Mouse (Mus musculus) forebrain, embryonic 10.5 days (tissue): ENCODE measurements around the gene Gm43552. TPM values are rescaled to one million over a fixed set of nuclear protein-coding genes. Genes with fewer than 3 reads are reported as not detected.

Experiments
- DNase-seq: peaks from one replicate; pipeline ENCODE4 v3.0.0-alpha.2; 2017; ENCODE audit warnings: low spot score; ENCODE audit errors: extremely low spot score
- H3K27ac ChIP-seq: fragments of 300-500 bp; sonication (generic); 2 replicates; pipeline ENCODE4 v1.5.1; 2016; ENCODE audit warnings: mild to moderate bottlenecking
- H3K27me3 ChIP-seq: fragments of 300-500 bp; sonication (generic); 2 replicates; pipeline ENCODE4 v1.6.1; 2016; ENCODE audit warnings: mild to moderate bottlenecking; ENCODE audit not compliant: poor library complexity, severe bottlenecking
- H3K36me3 ChIP-seq: fragments of 300-500 bp; sonication (generic); replicated peaks from 2 replicates; pipeline ENCODE4 v1.6.1; 2016; ENCODE audit warnings: mild to moderate bottlenecking, moderate library complexity
- H3K4me1 ChIP-seq: fragments of 300-500 bp; sonication (generic); 2 replicates; pipeline ENCODE4 v1.6.1; 2016
- H3K4me3 ChIP-seq: fragments of 300-500 bp; sonication (generic); 2 replicates; pipeline ENCODE4 v1.5.1; 2016; ENCODE audit warnings: mild to moderate bottlenecking, moderate library complexity
- H3K9me3 ChIP-seq: fragments of 300-500 bp; sonication (generic); 2 replicates; pipeline ENCODE4 v1.6.1; 2016; ENCODE audit warnings: mild to moderate bottlenecking, moderate library complexity
- WGBS: fragments of 180-500 bp; shearing (Covaris S2); methylation state at CpG from one replicate; pipeline ENCODE4 v1.1.7; 2016; 5-methylcytosine and 5-hydroxymethylcytosine counted together
- polyA plus RNA-seq: library from polyadenylated mRNA; unstranded; fragments of >200 nt; fragmentation: Nextera tagmentation; extraction: Ambion mirVana; gene quantifications from 2 replicates; pipeline ENCODE4 v1.2.1, GENCODE M21; 2016

Gene Gm43552
- polyA plus RNA-seq, 1 experiment from 2014 or later: not detected

DNA sequence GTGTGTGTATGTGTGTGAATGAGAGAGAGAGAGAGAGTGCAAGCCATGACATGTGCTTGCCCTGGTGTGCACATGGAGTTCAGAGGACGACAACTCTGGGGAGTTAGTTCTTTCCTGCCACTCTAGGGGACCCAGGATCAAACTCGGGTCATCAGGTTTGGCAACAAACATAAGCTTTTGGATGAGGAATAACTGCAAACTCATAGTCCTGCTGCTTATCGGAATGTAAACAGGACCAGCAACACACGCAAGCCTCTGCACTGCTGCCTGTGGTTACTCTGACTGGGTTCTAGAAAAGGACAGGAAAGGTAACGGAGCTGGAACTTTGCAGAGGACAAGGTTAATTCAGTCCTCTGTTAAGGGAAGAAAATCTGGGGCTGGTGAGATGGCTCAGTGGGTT, 67.4 kb downstream of the Gm43552 start:
- Histone ChIP-seq H3K36me3 (peaks cover 63% of the 10 kb centered on the region), H3K4me1 (peaks cover 6% of the 10 kb centered on the region; the same call in 1 of the 2 replicates), H3K4me3 (no peak overlapping the region), H3K27ac (no peak overlapping the region), H3K9me3 (no peaks in the 10 kb centered on the region), H3K27me3 (no peaks in the 10 kb centered on the region)
- WGBS: 95% methylated on average over 5 of the region's 5 CpGs
- DNase-seq: no peak

- H3K27me3 ChIP-seq: no peaks in the 10 kb centered on the region
- H3K4me3 ChIP-seq: no peak overlapping the region
- WGBS: 90% methylated on average over 6 of the region's 6 CpGs
- no peak for DNase-seq
- peaks cover 64% of the 10 kb centered on the region for H3K36me3 ChIP-seq
- H3K27ac ChIP-seq: no peak overlapping the region
- H3K4me1 ChIP-seq: peaks cover 6% of the 10 kb centered on the region; the same call in 1 of the 2 replicates
- no peaks in the 10 kb centered on the region for H3K9me3 ChIP-seq
Observed at GRCm38 (mm10) chr5:65424215-65424614, 68.4 kb downstream of the Gm43552 start.

DNA sequence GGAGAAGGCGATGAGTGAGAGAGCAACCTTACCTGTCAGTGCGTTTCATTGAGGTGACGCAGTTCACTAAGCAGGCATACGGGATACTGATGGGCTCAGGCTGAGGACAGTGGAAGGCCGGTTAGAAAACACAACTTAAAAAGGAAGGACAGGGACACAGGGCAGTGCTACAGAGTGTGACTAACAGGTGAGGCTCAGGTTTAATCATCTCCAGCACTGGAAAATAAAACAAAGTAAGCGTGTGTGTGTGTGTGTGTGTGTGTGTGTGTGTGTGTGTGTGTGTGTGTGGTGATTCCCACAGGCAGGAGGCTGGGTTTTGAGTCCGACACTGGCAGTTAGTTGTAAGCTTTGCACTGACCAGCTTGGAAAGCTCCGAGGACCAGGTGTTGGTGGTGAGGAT, 69.8 kb downstream of the Gm43552 start:
- DNase-seq: no peak
- 96% methylated on average over 8 of the region's 8 CpGs for WGBS
- H3K9me3 ChIP-seq: no peaks in the 10 kb centered on the region
- H3K36me3 ChIP-seq: peaks cover 73% of the 10 kb centered on the region
- H3K27me3 ChIP-seq: no peaks in the 10 kb centered on the region
- no peak overlapping the region for H3K27ac ChIP-seq
- no peak overlapping the region for H3K4me3 ChIP-seq
- H3K4me1 ChIP-seq: no peaks in the 10 kb centered on the region

DNA sequence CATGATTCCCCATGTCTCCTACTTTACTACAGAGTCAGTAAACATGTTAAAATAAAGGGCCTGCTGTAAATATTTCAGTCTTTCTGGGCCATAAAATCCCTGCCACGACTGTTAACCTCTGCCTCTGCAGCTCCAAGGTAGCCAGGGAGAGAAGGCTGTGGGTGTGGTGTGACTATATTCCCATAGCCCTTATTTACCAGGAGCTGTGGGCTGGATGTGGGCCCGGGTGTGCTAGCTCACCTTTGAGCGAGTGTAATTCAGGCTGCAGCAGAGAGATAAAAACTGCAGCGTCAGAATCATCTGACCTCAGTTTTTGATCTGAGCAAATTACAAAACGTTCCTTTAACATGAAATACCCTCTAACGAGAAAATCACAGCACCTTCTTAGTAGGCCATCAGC, 71.8 kb downstream of the Gm43552 start:
- H3K36me3 ChIP-seq: peaks cover 78% of the 10 kb centered on the region

DNA sequence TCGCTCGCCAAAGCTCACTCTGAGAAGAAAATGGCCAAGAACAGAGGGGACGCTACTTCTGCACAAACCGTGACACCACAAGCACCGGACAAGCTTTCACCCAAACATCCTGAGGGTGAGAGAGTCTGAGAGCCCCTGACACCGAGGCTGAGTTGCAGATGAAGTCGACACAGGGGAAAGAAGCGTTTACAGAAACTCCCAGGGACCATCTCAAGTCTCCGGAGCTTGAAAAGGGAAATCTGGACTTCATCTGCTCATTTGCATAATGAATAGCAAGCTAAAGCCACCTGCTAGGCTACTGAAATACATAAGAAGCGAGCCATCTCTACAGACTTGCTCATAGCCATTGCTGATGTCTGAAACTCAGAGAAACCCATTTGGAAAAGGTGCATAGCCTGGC, 73.5 kb downstream of the Gm43552 start:
- Histone ChIP-seq H3K27me3 (no peaks in the 10 kb centered on the region), H3K4me3 (no peak overlapping the region), H3K9me3 (no peaks in the 10 kb centered on the region), H3K27ac (no peak overlapping the region), H3K36me3 (peaks cover 67% of the 10 kb centered on the region), H3K4me1 (peaks cover 11% of the 10 kb centered on the region)
- DNase-seq: no peak
- WGBS: 85% methylated on average over 10 of the region's 10 CpGs

More for the DNA sequence above, 71.8 kb downstream of the Gm43552 start:
- Histone ChIP-seq H3K9me3 (no peaks in the 10 kb centered on the region), H3K4me3 (no peak overlapping the region), H3K27ac (no peak overlapping the region), H3K27me3 (no peaks in the 10 kb centered on the region), H3K4me1 (peaks cover 5% of the 10 kb centered on the region)
- no peak for DNase-seq
- 87% methylated on average over 6 of the region's 6 CpGs for WGBS

- H3K27me3 ChIP-seq: no peaks in the 10 kb centered on the region
- no peaks in the 10 kb centered on the region for H3K9me3 ChIP-seq
- H3K4me1 ChIP-seq: peaks cover 11% of the 10 kb centered on the region
- peak; percentile 42 for DNase-seq
- peaks cover 51% of the 10 kb centered on the region for H3K36me3 ChIP-seq
- 17% methylated on average over 26 of the region's 26 CpGs for WGBS
- peak overlapping the region; percentile 29 for H3K4me3 ChIP-seq
- H3K27ac ChIP-seq: peak overlapping the region; percentile 84
Observed at GRCm38 (mm10) chr5:65415653-65416458, 76.8 kb downstream of the Gm43552 start.

DNA sequence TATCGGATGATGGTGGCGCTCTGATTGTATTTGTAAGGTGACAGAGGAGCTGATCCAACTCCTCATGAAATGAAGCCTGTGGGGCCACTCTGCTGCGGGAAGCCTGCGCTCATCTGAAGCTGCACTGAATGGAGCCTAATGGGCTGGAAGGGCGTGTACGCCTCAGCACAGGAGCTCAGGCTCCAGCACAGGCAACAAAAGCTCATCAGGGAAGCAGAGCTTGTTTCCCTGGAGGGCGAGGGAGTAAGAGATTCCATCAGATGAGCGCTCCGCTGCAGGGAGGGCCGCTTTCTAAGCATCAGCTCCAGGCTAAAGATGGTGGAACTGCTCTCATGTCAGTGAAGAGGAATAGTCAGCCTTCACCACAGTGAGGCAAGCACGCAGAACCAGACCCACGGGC, 84.6 kb downstream of the Gm43552 start:
- Histone ChIP-seq H3K4me3 (peak overlapping the region; percentile 8; the same call in 1 of the 2 replicates), H3K27me3 (no peaks in the 10 kb centered on the region), H3K27ac (peak overlapping the region; percentile 51; the same call in 1 of the 2 replicates), H3K4me1 (peaks cover 13% of the 10 kb centered on the region), H3K36me3 (peaks cover 69% of the 10 kb centered on the region), H3K9me3 (no peaks in the 10 kb centered on the region)
- peak; percentile 29 for DNase-seq
- 19% methylated on average over 12 of the region's 12 CpGs for WGBS

DNA sequence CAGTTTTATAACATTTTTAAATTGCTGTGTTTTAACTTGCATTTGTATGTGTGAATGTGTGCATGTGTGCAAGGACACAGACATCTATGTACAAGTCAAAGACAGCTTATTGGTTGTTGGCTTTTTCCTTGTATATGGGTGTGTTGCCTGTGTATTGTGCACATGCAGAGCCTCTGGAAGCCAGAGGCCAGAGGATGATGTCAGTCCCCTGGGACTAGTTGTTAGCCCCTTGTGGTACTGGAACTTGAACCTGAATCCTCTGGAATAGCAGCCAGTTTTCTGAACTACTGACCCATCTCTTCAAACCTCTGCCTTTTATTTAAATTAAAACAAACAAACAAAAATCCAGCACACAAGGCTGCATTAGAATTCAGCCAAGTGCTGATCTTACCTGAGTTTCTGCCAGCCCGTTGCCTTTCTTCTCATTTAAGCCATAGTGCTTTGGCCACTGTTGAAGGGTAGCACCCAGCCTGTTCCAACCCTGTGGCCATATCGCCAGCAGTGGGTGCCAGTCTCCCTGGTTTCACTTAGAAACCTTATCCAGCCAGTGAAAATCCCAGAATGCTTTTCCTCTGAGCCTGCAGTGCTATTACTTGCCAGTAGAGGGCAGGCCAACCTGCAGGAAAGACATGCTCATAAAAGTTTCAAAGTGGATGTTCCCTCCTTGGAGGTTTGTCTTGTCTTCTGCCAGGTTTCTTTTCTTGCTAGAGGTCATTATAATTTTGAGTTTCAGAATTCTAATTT, 91.2 kb downstream of the Gm43552 start:
- WGBS: 34% methylated on average over 2 of the region's 2 CpGs
- peak; percentile 71 for DNase-seq
- Histone ChIP-seq H3K9me3 (no peaks in the 10 kb centered on the region), H3K4me3 (no peak overlapping the region), H3K27ac (no peak overlapping the region), H3K4me1 (no peaks in the 10 kb centered on the region), H3K36me3 (peaks cover 93% of the 10 kb centered on the region), H3K27me3 (no peaks in the 10 kb centered on the region)

DNA sequence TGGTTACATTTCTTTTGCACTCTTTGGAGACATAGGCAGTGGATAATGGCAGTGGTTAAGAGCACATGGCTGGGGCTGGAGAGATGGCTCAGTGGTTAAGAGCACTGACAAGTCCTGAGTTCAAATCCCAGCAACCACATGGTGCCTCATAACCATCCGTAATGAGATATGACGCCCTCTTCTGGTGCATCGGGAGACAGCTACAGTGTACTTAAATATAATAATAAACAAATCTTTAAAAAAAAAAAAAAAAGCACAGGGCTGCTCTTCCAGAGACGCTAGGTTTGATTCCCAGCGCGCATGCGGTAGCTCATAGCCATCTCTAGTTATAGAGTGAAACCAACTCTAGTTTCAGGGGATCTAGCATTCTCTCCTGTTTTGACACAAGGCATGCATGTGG, 98.2 kb downstream of the Gm43552 start:
- Histone ChIP-seq H3K27me3 (no peaks in the 10 kb centered on the region), H3K4me3 (no peak overlapping the region), H3K9me3 (no peaks in the 10 kb centered on the region), H3K4me1 (peaks cover 19% of the 10 kb centered on the region), H3K36me3 (peaks cover 64% of the 10 kb centered on the region), H3K27ac (no peak overlapping the region)
- WGBS: 89% methylated on average over 7 of the region's 7 CpGs
- DNase-seq: no peak

- 3% methylated on average over 12 of the region's 12 CpGs for WGBS
- peaks cover 28% of the 10 kb centered on the region for H3K4me1 ChIP-seq
- H3K27me3 ChIP-seq: no peaks in the 10 kb centered on the region
- peak overlapping the region; percentile 85 for H3K4me3 ChIP-seq
- peak overlapping the region; percentile 97 for H3K27ac ChIP-seq
- no peak for DNase-seq
- peaks cover 65% of the 10 kb centered on the region for H3K36me3 ChIP-seq
- no peaks in the 10 kb centered on the region for H3K9me3 ChIP-seq
Observed at GRCm38 (mm10) chr5:65391753-65392152, 100.9 kb downstream of the Gm43552 start.

GRCm38 (mm10) chr5:65390648-65391644, 101.7 kb downstream of the Gm43552 start, which contains the start of the genes Rpl9 and Lias:
TSS of gene Rpl9 (minus strand) at chr5:65391444.
TSS of gene Lias (plus strand) at chr5:65391497.
- under 1% methylated on average over 83 of the region's 83 CpGs for WGBS
- DNase-seq: peak; percentile 98
- Histone ChIP-seq H3K4me1 (peaks cover 28% of the 10 kb centered on the region), H3K27me3 (no peaks in the 10 kb centered on the region), H3K27ac (peak within 1 kb of the TSS; percentile 97), H3K9me3 (no peaks in the 10 kb centered on the region), H3K36me3 (peaks cover 60% of the 10 kb centered on the region), H3K4me3 (peak within 1 kb of the TSS; percentile 85)
